Mouse (Mus musculus): Measurements from ENCODE around the gene Uap1l1.

DNA sequence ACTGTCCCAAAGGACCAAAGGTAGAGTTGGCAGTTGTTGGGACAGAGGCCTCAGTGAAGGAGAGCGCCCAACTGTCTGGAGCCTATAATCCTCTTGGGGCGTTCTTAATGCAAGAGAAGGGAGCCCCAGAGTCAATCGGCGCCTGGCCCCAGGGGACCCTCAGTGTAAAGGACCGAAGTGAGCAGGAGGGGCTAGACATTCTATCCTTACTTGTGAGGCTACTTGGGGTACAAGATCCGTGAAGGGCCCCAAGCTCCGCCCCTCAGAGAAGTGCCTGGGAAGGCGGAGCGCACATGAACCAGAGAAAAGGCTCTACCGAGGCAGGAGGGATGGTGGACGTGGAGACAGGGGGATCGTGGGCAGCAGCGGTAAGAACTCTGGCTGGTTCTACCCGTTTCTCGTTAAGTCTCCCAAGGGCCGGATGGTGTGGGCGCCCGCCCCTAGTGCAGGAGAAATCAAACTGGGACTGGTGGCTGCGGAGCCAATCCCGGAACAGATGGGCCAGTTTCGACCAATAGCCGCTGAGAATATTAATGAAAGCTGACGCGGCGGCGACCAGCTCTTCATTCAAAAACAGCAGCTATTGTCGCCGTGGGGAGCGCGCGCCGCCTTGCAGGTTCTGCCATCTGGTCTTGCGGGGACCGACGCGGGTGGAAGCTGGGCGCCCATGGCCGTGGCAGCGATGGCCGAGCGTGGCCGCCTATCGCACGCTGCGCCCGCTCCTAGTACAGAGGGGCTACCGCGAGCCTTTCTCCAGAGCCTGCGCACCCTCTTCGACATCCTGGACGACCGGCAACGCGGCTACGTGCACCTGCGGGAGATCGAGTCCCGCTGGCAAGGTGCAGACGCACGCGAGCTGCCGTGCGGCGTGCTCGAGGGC lies 6.5 kb upstream of the Uap1l1 start, which contains the start of gene Sapcd2:
- TF ChIP-seq POLR2A (IDR thresholded peaks at IDR 0.05; ENCODE audit: borderline replicate concordance, low read depth, low read length) (no peak), CTCF (IDR thresholded peaks at IDR 0.05; ENCODE audit: low read depth, low read length) (no peak)
